Mouse (Mus musculus) embryonic facial prominence, embryonic 12.5 days (tissue): ENCODE measurements around the gene Krt76. TPM values are rescaled to one million over a fixed set of nuclear protein-coding genes. Genes with fewer than 3 reads are reported as not detected.
A peak's percentile ranks its signal among the peaks of the same experiment; 100 is the strongest.

Experiments used
- ATAC-seq: fragments of 200-750 bp; cut with Nextera tagmentation; 2 replicates; pipeline ENCODE4 v1.8.0; 2017; ENCODE audit not compliant: insufficient number of reproducible peaks, insufficient read depth, low FRiP score, low TSS enrichment
- H3K27ac ChIP-seq: fragments of 300-500 bp; sonication (generic); 2 replicates; pipeline ENCODE4 v1.5.1; 2016; ENCODE audit warnings: mild to moderate bottlenecking
- H3K27me3 ChIP-seq: fragments of 300-500 bp; sonication (generic); 2 replicates; pipeline ENCODE4 v1.6.1; 2016; ENCODE audit warnings: mild to moderate bottlenecking, moderate library complexity
- H3K36me3 ChIP-seq: fragments of 300-500 bp; sonication (generic); 2 replicates; pipeline ENCODE4 v1.6.1; 2016; ENCODE audit warnings: mild to moderate bottlenecking
- H3K4me1 ChIP-seq: fragments of 300-500 bp; sonication (generic); 2 replicates; pipeline ENCODE4 v1.6.1; 2016
- H3K4me2 ChIP-seq: fragments of 300-500 bp; sonication (generic); replicated peaks from 2 replicates; pipeline ENCODE4 v1.6.1; 2016; ENCODE audit warnings: mild to moderate bottlenecking, moderate library complexity
- H3K4me3 ChIP-seq: fragments of 300-500 bp; sonication (generic); 2 replicates; pipeline ENCODE4 v1.5.1; 2016; ENCODE audit warnings: mild to moderate bottlenecking
- H3K9ac ChIP-seq: fragments of 300-500 bp; sonication (generic); 2 replicates; pipeline ENCODE4 v1.6.1; 2016; ENCODE audit warnings: mild to moderate bottlenecking, moderate library complexity
- H3K9me3 ChIP-seq: fragments of 300-500 bp; sonication (generic); 2 replicates; pipeline ENCODE4 v1.6.1; 2016; ENCODE audit warnings: mild to moderate bottlenecking, moderate library complexity
- WGBS: fragments of 180-500 bp; shearing (Covaris S2); methylation state at CpG from one replicate; pipeline ENCODE4 v1.1.7; 2016; 5-methylcytosine and 5-hydroxymethylcytosine counted together
- polyA plus RNA-seq: library from polyadenylated mRNA; unstranded; fragments of >200 nt; fragmentation: Nextera tagmentation; extraction: Ambion mirVana; gene quantifications from 2 replicates; pipeline ENCODE4 v1.2.1, GENCODE M21; 2016

The Krt76 gene
- polyA plus RNA-seq, result not detected in 2 replicates

- Histone ChIP-seq H3K27ac (no peak within 1 kb of the TSS), H3K9ac (no peak within 1 kb of the TSS), H3K9me3 (no peaks in the 10 kb centered on the region), H3K4me2 (no peak within 1 kb of the TSS), H3K4me3 (no peak within 1 kb of the TSS), H3K4me1 (no peaks in the 10 kb centered on the region), H3K27me3 (peaks cover 3% of the 10 kb centered on the region; the same call in 1 of the 2 replicates), H3K36me3 (no peaks in the 10 kb centered on the region)
- 52% methylated on average over 4 of the region's 4 CpGs for WGBS
- ATAC-seq, result no peak
Measured at GRCm38 (mm10) chr15:101892820-101893219, at the start of gene Krt76. Gene Krt76, minus strand, starts transcription at chr15:101892920.

GRCm38 (mm10) chr15:101941948-101942347 lies 49.2 kb upstream of the Krt76 start:
- no peak overlapping the region for H3K4me3 ChIP-seq
- no peak overlapping the region for H3K27ac ChIP-seq
- 49% methylated on average over 8 of the region's 8 CpGs for WGBS
- no peaks in the 10 kb centered on the region for H3K27me3 ChIP-seq
- H3K4me2 ChIP-seq, result no peak overlapping the region
- H3K9ac ChIP-seq, result no peak overlapping the region
- no peak for ATAC-seq
- no peaks in the 10 kb centered on the region for H3K36me3 ChIP-seq
- H3K4me1 ChIP-seq, result peaks cover 5% of the 10 kb centered on the region; the same call in 1 of the 2 replicates
- H3K9me3 ChIP-seq, result no peaks in the 10 kb centered on the region

- no peak for ATAC-seq
- Histone ChIP-seq H3K4me1 (peaks cover 5% of the 10 kb centered on the region; the same call in 1 of the 2 replicates), H3K4me2 (no peak within 1 kb of the TSS), H3K27me3 (no peaks in the 10 kb centered on the region), H3K4me3 (no peak within 1 kb of the TSS), H3K9ac (no peak within 1 kb of the TSS), H3K27ac (no peak within 1 kb of the TSS), H3K36me3 (no peaks in the 10 kb centered on the region), H3K9me3 (no peaks in the 10 kb centered on the region)
- WGBS, result 60% methylated on average over 6 of the region's 6 CpGs
Measured at GRCm38 (mm10) chr15:101940274-101940829, 47.6 kb upstream of the Krt76 start, which contains the start of gene Krt79. Gene Krt79, minus strand, starts transcription at chr15:101940324.

GRCm38 (mm10) chr15:101938600-101939308 lies 46.0 kb upstream of the Krt76 start:
- Histone ChIP-seq H3K36me3 (no peaks in the 10 kb centered on the region), H3K4me1 (peaks cover 5% of the 10 kb centered on the region; the same call in 1 of the 2 replicates), H3K27ac (no peak overlapping the region), H3K4me2 (no peak overlapping the region), H3K9ac (no peak overlapping the region), H3K9me3 (no peaks in the 10 kb centered on the region), H3K4me3 (no peak overlapping the region), H3K27me3 (no peaks in the 10 kb centered on the region)
- 79% methylated on average over 9 of the region's 9 CpGs for WGBS
- ATAC-seq, result no peak

GRCm38 (mm10) chr15:101933024-101933423 lies 40.3 kb upstream of the Krt76 start:
- Histone ChIP-seq H3K9ac (no peak overlapping the region), H3K9me3 (no peaks in the 10 kb centered on the region), H3K36me3 (no peaks in the 10 kb centered on the region), H3K27ac (no peak overlapping the region), H3K4me1 (peaks cover 21% of the 10 kb centered on the region), H3K27me3 (peaks cover 10% of the 10 kb centered on the region), H3K4me3 (no peak overlapping the region), H3K4me2 (no peak overlapping the region)
- ATAC-seq, result no peak
- WGBS, result 55% methylated on average over 6 of the region's 6 CpGs

- Histone ChIP-seq H3K4me2 (peak overlapping the region; percentile 37), H3K36me3 (no peaks in the 10 kb centered on the region), H3K4me1 (peaks cover 28% of the 10 kb centered on the region), H3K27me3 (peaks cover 10% of the 10 kb centered on the region), H3K4me3 (peak overlapping the region; percentile 15; the same call in 1 of the 2 replicates), H3K9me3 (no peaks in the 10 kb centered on the region), H3K9ac (no peak overlapping the region), H3K27ac (no peak overlapping the region)
- no peak for ATAC-seq
- 5% methylated on average over 17 of the region's 17 CpGs for WGBS
Measured at GRCm38 (mm10) chr15:101929666-101930065, 36.9 kb upstream of the Krt76 start.

- Histone ChIP-seq H3K4me2 (no peak overlapping the region), H3K27me3 (peaks cover 10% of the 10 kb centered on the region), H3K36me3 (no peaks in the 10 kb centered on the region), H3K4me1 (peaks cover 28% of the 10 kb centered on the region), H3K27ac (no peak overlapping the region), H3K9me3 (no peaks in the 10 kb centered on the region), H3K4me3 (no peak overlapping the region), H3K9ac (no peak overlapping the region)
- ATAC-seq, result no peak
- WGBS, result 12% methylated on average over 9 of the region's 9 CpGs
Measured at GRCm38 (mm10) chr15:101929087-101929486, 36.4 kb upstream of the Krt76 start.

- 65% methylated on average over 12 of the region's 12 CpGs for WGBS
- ATAC-seq, result no peak
Measured at GRCm38 (mm10) chr15:101927340-101928080, 34.8 kb upstream of the Krt76 start.

GRCm38 (mm10) chr15:101925041-101925440 lies 32.3 kb upstream of the Krt76 start:
- Histone ChIP-seq H3K36me3 (no peaks in the 10 kb centered on the region), H3K9me3 (no peaks in the 10 kb centered on the region), H3K27ac (no peak overlapping the region), H3K4me2 (no peak overlapping the region), H3K4me3 (no peak overlapping the region), H3K9ac (no peak overlapping the region), H3K4me1 (peaks cover 20% of the 10 kb centered on the region), H3K27me3 (peaks cover 2% of the 10 kb centered on the region; the same call in 1 of the 2 replicates)
- WGBS, result 84% methylated on average over 1 of the region's 1 CpGs
- no peak for ATAC-seq

More at GRCm38 (mm10) chr15:101927340-101928080, 34.8 kb upstream of the Krt76 start:
- Histone ChIP-seq H3K9ac (no peak overlapping the region), H3K4me1 (peaks cover 28% of the 10 kb centered on the region), H3K27me3 (peaks cover 10% of the 10 kb centered on the region), H3K36me3 (no peaks in the 10 kb centered on the region), H3K4me3 (no peak overlapping the region), H3K4me2 (no peak overlapping the region), H3K27ac (0 out of 2 replicates have a peak overlapping the region, but pooled peaks have one; percentile 4), H3K9me3 (no peaks in the 10 kb centered on the region)

GRCm38 (mm10) chr15:101924635-101925034 lies 31.9 kb upstream of the Krt76 start, which contains the start of gene Krt4:
Gene Krt4, minus strand, starts transcription at chr15:101924735.
- WGBS, result 81% methylated on average over 11 of the region's 11 CpGs
- no peaks in the 10 kb centered on the region for H3K36me3 ChIP-seq
- H3K9me3 ChIP-seq, result no peaks in the 10 kb centered on the region
- H3K27me3 ChIP-seq, result peaks cover 2% of the 10 kb centered on the region; the same call in 1 of the 2 replicates
- H3K4me3 ChIP-seq, result no peak within 1 kb of the TSS
- no peak within 1 kb of the TSS for H3K4me2 ChIP-seq
- ATAC-seq, result no peak
- no peak within 1 kb of the TSS for H3K27ac ChIP-seq
- H3K4me1 ChIP-seq, result peaks cover 16% of the 10 kb centered on the region
- no peak within 1 kb of the TSS for H3K9ac ChIP-seq

- no peak for ATAC-seq
- no peak overlapping the region for H3K4me3 ChIP-seq
- H3K4me1 ChIP-seq, result no peaks in the 10 kb centered on the region
- WGBS, result 87% methylated on average over 2 of the region's 2 CpGs
- H3K36me3 ChIP-seq, result no peaks in the 10 kb centered on the region
- H3K4me2 ChIP-seq, result no peak overlapping the region
- no peak overlapping the region for H3K27ac ChIP-seq
- no peak overlapping the region for H3K9ac ChIP-seq
- no peaks in the 10 kb centered on the region for H3K9me3 ChIP-seq
- H3K27me3 ChIP-seq, result no peaks in the 10 kb centered on the region
Measured at GRCm38 (mm10) chr15:101922296-101922695, 29.6 kb upstream of the Krt76 start.
